Mouse (Mus musculus) T-helper 2 cell (primary cell): ENCODE measurements around the gene Dppa2.

Source experiments
- in situ Hi-C: fragments of 300-600 bp; cut with MboI, MseI; formaldehyde crosslinking; loops from one replicate; pipeline ENCODE4 v1.15.1; 2025; ENCODE audit warnings: high pct_unique_total_duplicates

The Dppa2 gene

GRCm38 (mm10) chr16:48344193-48344592 lies 40.5 kb downstream of the Dppa2 start:
- in situ Hi-C loops = no loop called here

GRCm38 (mm10) chr16:48347246-48347645 lies 43.5 kb downstream of the Dppa2 start:
- in situ Hi-C loops = no loop called here

- in situ Hi-C loops = loop anchor here (25.0 kb wide), 1 partner anchor 482 kb away; the partner anchor contains the start of gene Retnla
Measured at GRCm38 (mm10) chr16:48355716-48356115, 52.0 kb downstream of the Dppa2 start.

- in situ Hi-C loops = loop anchor here (25.0 kb wide), 1 partner anchor 481 kb away; the partner anchor contains the start of gene Retnla
Measured at GRCm38 (mm10) chr16:48356417-48356816, 52.7 kb downstream of the Dppa2 start.

GRCm38 (mm10) chr16:48360887-48361286 lies 57.2 kb downstream of the Dppa2 start:
- in situ Hi-C loops = loop anchor here (25.0 kb wide), 1 partner anchor 476 kb away; the partner anchor contains the start of gene Retnla

- in situ Hi-C loops = loop anchor here (25.0 kb wide), 1 partner anchor 470 kb away; the partner anchor contains the start of gene Retnla
Measured at GRCm38 (mm10) chr16:48366801-48367200, 63.1 kb downstream of the Dppa2 start.

GRCm38 (mm10) chr16:48368096-48368495 lies 64.4 kb downstream of the Dppa2 start:
- in situ Hi-C loops = loop anchor here (25.0 kb wide), 1 partner anchor 469 kb away; the partner anchor contains the start of gene Retnla
